Mouse (Mus musculus): ENCODE results near the gene Timp4.

GRCm38 (mm10) chr6:115268551-115269385 is 16.8 kb upstream of the Timp4 start:
- no peak for TF ChIP-seq RCOR1 (conservative IDR thresholded peaks at IDR 0.05; ENCODE audit: low read depth, low read length)
- no peak for TF ChIP-seq POLR2A (IDR thresholded peaks at IDR 0.05; ENCODE audit: low read depth, low read length)
- no peak for TF ChIP-seq TBP (conservative IDR thresholded peaks at IDR 0.05; ENCODE audit: low read depth, low read length)
- no peak for TF ChIP-seq CTCF (conservative IDR thresholded peaks at IDR 0.05 in 1 of 2, IDR thresholded peaks at IDR 0.05 in 1 of 2; ENCODE audit: low read depth in 2 of 2, low read length in 2 of 2)
- TF ChIP-seq SIN3A (IDR thresholded peaks at IDR 0.05; ENCODE audit: low read length): no peak
- no peak for TF ChIP-seq MAFK (IDR thresholded peaks at IDR 0.05; ENCODE audit: insufficient replicate concordance, low read length)
- TF ChIP-seq MXI1 (IDR thresholded peaks at IDR 0.05; ENCODE audit: low read depth, low read length): no peak
- TF ChIP-seq ZMIZ1 (IDR thresholded peaks at IDR 0.05; ENCODE audit: low read depth, low read length): no peak
- no peak for TF ChIP-seq EP300 (IDR thresholded peaks at IDR 0.05; ENCODE audit: low read length)
- TF ChIP-seq SMC3 (IDR thresholded peaks at IDR 0.05; ENCODE audit: low read depth, low read length): no peak
- TF ChIP-seq ETS1 (conservative IDR thresholded peaks at IDR 0.05; ENCODE audit: low read depth, low read length): no peak
- no peak for TF ChIP-seq NELFE (IDR thresholded peaks at IDR 0.05; ENCODE audit: low read depth, low read length)
- TF ChIP-seq CHD2 (IDR thresholded peaks at IDR 0.05; ENCODE audit: low read length): no peak

Data from CH12.LX (cell line).